Mouse (Mus musculus): Measurements from ENCODE around the gene Gcgr.
"Not testable (repeated sequence)": the region's sequence is repeated elsewhere in the genome, so short reads cannot be mapped to it uniquely, and the experiment has no call there.

Gcgr gene

GRCm38 (mm10) chr11:120506899-120507298 lies 23.6 kb upstream of the Gcgr start:
- DNase-seq (ENCODE audit: low spot score) = no peak

DNA sequence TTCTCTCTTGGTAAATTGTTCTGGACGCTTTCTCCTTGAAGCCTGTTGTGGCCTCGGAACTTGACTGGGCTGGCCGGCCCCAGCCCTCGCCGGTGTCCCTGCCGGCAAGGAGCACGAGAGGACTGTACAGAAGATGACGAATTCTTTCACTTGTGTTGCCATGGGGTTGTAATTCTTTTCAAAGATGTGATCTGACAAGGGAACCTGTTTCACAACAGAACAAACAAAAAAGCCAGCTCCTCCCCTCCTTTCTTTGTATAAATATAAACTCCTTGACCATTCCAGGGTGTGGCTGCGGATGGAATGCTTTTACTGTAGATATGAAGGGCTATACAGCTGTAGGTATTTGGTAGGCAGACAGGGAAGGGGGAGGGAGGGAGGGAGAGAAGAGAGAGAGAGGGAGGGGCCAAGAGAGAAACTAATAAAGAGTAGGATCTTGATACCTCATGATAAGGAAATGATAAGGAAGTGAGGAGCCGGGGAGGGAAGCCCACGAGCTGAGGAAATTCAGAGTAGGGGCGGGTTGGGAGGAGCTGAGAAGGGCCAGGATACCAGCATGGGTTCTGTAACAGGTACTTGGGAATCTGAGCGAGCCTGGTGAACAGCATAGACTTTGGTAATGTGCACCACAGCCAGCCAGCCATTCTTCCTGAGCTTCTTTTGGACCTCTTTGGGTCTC lies 22.7 kb upstream of the Gcgr start:
- DNase-seq (ENCODE audit: low spot score) = no peak

DNA sequence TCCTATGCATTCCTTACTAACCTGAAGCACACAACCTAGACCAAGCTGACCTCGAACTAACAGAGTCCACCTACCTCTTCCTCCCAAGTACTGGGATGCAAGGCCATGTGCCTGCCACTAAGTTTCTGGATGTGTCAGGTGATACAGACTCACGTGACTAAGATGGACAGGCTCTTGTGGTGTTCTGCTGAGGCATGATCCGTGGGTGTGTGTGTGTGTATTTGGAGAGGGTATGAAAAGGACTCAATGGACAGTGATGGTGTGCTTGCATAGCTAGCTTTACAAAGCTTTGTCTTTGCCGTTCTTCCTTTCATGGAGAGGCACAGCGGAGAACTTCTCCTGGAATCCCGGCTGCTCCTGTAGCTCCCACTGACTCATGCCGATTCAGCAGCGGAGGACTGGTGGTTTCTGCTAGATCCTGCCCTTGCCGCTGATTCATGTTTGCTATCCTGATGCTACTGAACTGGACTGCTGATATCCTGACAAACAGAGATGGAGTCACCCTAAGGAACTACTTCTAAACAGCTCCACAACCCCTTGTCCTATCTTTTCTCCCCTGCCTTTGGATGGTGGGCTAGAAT lies 22.1 kb upstream of the Gcgr start:
- no peak for DNase-seq (ENCODE audit: low spot score)

DNA sequence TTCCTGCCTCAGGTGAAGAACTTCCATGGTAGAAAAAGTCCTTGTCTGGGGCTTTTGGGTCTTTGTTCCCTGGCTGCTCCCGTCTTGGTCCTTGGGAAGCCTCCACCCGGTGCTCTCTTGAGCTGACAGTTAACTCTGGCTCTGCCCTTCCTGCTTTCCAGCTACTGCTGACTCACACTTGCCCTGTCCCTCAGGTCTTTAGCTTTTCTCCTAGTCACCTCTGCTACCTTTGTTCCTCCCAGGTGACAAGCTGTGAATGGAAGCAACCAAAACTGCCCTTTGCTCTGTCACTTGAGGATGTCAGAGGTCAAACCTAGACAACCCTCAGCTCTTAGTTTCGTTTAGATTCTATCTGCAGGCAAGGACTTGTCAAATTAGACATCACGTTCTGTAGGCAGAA lies 20.6 kb upstream of the Gcgr start:
- DNase-seq (ENCODE audit: low spot score) = no peak

GRCm38 (mm10) chr11:120510375-120511030 lies 20.0 kb upstream of the Gcgr start:
- DNase-seq (ENCODE audit: low spot score) = no peak

- DNase-seq (ENCODE audit: low spot score) = no peak
These were observed 17.6 kb upstream of the Gcgr start for GRCm38 (mm10) chr11:120512790-120513453.

DNA sequence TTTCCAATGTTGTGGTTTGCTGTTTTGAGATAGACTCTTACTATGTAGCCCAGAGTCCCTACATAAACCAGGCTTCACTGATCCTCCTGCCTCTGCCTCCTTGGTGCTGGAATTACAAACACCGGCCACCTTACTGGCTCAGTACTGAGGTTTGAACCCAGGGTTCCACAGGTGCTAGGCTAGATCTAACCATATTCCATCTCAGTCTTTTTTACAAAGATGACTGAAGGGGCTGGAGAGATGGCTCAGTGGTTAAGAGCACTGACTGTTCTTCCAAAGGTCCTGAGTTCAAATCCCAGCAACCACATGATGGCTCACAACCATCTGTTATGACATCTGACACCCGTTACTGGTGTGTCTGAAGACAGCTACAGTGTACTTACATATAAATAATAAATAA lies 16.2 kb upstream of the Gcgr start:
- DNase-seq (ENCODE audit: low spot score) = not testable (repeated sequence)

DNA sequence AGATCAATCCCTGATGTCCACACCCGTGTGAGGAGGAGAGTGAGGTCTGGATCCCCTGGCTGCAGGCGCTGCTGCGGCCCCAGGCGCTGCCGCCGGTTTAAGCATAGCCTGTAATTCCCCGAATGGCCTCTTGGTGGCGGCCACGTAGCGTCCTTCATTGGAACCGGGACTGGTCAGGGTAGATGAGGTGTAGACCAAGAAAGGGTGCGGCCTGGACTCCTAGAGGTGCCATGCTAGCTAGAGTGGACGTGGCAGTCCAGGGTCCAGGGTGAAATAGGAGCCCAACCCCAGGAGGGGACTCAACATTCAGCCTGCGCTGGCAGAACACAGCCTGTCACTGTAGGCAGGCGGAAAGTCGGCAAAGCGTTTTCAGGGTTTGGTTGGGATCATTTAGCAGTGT lies 14.9 kb upstream of the Gcgr start:
- DNase-seq (ENCODE audit: low spot score) = peak; percentile 80

DNA sequence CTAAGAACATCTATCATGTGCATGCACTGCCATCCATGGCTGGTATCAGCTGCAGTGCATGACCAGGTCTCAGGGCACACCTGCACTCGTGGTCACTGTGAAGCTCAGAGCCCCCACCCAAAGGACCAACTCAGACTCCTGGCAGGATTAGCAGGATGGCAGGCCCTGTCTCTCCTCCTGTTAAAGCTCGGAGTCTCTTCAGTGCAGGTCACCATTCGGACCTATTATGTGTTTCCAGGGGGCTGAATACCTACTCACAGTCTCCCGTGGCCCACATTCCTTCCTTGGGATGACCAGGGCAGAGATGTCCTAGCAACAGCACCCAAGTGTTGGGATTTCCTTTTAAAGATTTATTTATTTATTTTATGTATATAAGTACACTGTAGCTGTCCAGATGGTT lies 13.4 kb upstream of the Gcgr start:
- DNase-seq (ENCODE audit: low spot score) = no peak

- DNase-seq (ENCODE audit: low spot score) = no peak
These were observed 12.5 kb upstream of the Gcgr start for GRCm38 (mm10) chr11:120518027-120518426.

DNA sequence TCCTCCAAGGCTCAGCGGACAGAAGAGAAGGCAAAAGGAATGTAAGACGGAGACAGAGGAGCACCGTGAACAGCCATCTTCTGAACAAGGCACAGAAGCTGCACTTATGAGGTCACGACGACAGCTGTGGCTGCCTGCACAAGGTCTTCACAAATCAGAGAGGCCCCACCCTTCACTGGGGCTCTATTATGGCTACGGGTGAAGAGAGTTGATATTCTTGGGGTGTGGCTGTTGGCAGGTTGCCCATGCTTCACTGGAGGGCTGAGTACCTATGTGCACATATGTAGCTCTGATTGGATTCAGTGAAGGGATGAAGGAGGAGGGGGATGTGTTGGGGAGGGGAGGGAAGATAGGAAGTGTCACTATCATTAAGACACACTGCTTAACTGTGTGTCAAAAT lies 11.9 kb upstream of the Gcgr start:
- no peak for DNase-seq (ENCODE audit: low spot score)

DNA sequence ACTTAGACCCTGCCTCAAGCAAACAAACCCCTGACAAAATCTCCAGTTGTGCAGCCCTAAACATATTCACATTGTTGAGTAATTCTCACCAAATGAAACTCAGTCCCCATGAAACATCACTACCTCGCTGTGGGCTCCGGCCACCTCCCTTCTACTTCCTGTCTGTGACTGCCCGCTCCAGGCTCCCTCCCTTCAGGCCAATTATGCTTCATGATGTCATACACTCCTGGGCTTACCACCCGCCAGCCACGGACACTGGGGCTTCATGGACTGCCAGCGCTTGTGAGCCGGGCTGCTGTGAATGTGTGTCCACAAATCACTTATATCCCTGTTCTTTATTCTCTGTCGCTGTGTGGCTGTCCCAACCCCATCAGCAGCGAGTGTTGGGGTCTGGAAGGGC lies 10.8 kb upstream of the Gcgr start:
- DNase-seq (ENCODE audit: low spot score) = no peak

DNA sequence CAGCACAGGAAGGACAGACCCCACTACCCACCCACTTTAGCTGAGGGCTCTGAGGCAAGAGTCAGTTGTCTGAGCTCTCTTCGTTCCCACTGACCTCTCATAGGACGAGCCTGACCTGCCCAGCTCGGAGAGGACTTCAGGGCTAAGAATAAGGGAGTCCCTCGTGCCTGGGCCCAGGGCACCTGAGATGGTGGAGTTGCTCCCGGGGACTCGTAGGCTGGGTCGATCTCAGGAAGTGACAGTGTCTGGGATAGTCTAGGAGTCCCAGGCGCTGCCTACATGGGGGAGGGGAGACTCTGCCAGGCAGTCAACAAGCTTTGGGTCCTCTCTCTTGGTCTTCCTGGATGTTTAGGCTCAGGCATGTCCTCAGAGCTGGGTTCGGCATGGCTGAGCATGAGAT lies 10.0 kb upstream of the Gcgr start:
- no peak for DNase-seq (ENCODE audit: low spot score)

- DNase-seq (ENCODE audit: low spot score) = no peak
These were observed 9.4 kb upstream of the Gcgr start for GRCm38 (mm10) chr11:120520967-120521540.

GRCm38 (mm10) chr11:120522581-120522980 lies 7.9 kb upstream of the Gcgr start:
- DNase-seq (ENCODE audit: low spot score) = no peak

- DNase-seq (ENCODE audit: low spot score) = no peak
These were observed 4.5 kb upstream of the Gcgr start for GRCm38 (mm10) chr11:120525959-120526358.

DNA sequence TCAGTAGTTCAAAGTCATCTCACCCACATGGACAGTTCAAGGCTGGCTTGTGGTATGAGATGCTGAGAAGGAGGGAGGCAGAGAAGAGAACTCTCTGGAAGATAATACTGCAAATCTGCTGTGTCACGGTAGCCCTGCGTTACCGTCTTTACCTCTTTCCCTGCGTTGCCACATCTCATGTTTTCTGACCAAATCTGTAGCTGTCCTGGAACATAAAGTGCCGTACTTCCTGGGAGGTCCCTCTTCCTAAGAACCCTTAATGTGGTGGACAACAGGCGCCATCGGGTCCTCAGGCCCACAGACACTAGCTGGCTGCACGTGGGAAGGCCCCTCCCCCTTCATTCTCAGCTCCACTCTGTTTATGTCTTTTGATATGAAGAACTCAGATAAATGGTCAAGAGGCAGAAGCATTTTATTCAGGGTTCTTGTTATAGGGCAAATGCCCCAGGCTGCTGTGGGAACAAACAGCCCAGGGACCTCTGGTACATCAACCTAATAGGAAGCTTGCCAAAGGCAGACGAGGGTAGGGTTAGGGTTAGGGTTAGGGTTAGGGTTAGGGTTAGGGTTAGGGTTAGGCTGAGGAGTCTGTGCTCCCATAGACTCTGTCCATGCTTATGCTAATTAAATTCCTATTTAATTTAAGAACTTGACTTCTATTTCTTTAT lies 2.7 kb upstream of the Gcgr start:
- DNase-seq (ENCODE audit: low spot score) = no peak

GRCm38 (mm10) chr11:120528903-120529302 lies 1.6 kb upstream of the Gcgr start:
- no peak for DNase-seq (ENCODE audit: low spot score)

GRCm38 (mm10) chr11:120531646-120532045 lies 1.1 kb downstream of the Gcgr start:
- no peak for DNase-seq (ENCODE audit: low spot score)

- no peak for DNase-seq (ENCODE audit: low spot score)
These were observed 3.6 kb downstream of the Gcgr start for GRCm38 (mm10) chr11:120534093-120534492.

DNA sequence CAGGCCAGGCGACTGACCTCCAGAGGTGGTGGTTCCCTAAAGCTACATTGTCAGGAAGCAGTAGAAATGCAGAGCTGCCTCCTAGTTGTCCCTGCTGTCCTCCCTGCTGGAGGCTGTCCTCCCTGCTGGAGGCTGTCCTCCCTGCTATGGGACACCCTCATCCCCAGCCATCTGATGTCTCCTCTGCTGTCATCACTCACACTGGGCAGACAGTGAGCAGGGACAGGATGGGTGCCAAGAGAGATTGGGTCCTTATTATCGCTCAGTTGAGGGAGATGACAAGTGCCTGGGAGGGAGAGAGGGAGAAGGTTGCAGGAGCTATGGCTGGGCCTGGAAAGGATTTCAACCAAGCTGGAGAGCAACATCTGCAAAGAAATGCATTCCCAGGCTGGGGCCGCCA lies 4.6 kb downstream of the Gcgr start:
- DNase-seq (ENCODE audit: low spot score) = no peak

GRCm38 (mm10) chr11:120535804-120536203 lies 5.3 kb downstream of the Gcgr start:
- no peak for DNase-seq (ENCODE audit: low spot score)
